ENCODE assay signal across 8 mouse cellular contexts in genomic region chr2:180996436-180996835, GRCm38 (mm10). TPM values are rescaled to one million over a fixed set of nuclear protein-coding genes. Genes with fewer than 3 reads are reported as not detected.
DNase-seq lines count a peak whose midpoint lies in the region; ATAC-seq lines count a peak whose summit lies in the region.

No protein-coding gene starts in this region.

- H3K9me3 ChIP-seq in limb, embryonic 11.5 days (ENCODE audit: control insufficient read depth, low read length): no peaks in the 10 kb centered on the region
- H3K9me3 ChIP-seq in neural tube, embryonic 13.5 days: no peaks in the 10 kb centered on the region

- WGBS in limb, embryonic 11.5 days: 9% methylated on average over 5 of the region's 5 CpGs
- 16% methylated on average over 5 of the region's 5 CpGs for WGBS in neural tube, embryonic 13.5 days

- no peaks in the 10 kb centered on the region for H3K36me3 ChIP-seq in limb, embryonic 11.5 days (ENCODE audit: control insufficient read depth, insufficient read depth, low read length)
- no peaks in the 10 kb centered on the region for H3K36me3 ChIP-seq in neural tube, embryonic 13.5 days

- H3K4me1 ChIP-seq in limb, embryonic 11.5 days (ENCODE audit: control insufficient read depth, insufficient read depth, low read length): no peaks in the 10 kb centered on the region
- H3K4me1 ChIP-seq in neural tube, embryonic 13.5 days (replicated peaks): no peaks in the 10 kb centered on the region

- no peak overlapping the region for H3K9ac ChIP-seq in limb, embryonic 11.5 days (ENCODE audit: low read length)
- H3K9ac ChIP-seq in neural tube, embryonic 13.5 days: no peak overlapping the region

- H3K27ac ChIP-seq in limb, embryonic 11.5 days (replicated peaks; ENCODE audit: low read depth, low read length): no peak overlapping the region
- no peak overlapping the region for H3K27ac ChIP-seq in neural tube, embryonic 13.5 days (replicated peaks)

- DNase-seq in 3134 (ENCODE audit: extremely low read depth, insufficient read length, low spot score) (peak; percentile 18), ES-CJ7 (ENCODE audit: low read depth, low spot score) (peak; percentile 59)
- DNase-seq in cerebellum, postnatal 10 days: peak; percentile 73 to 81
- DNase-seq in frontal cortex, postnatal 36 days (ENCODE audit: low spot score in 2 of 2): peak; percentile 45 to 61
- peak; percentile 21 to 44 for DNase-seq in kidney, adult 8-10 months
- DNase-seq in limb, embryonic 11.5 days (ENCODE audit: low spot score): peak; percentile 47
- no peak for DNase-seq in yolk sac, embryonic 10.5 days (ENCODE audit: low spot score)

- no peak overlapping the region for H3K4me3 ChIP-seq in limb, embryonic 11.5 days (ENCODE audit: low read depth, low read length)
- no peak overlapping the region for H3K4me3 ChIP-seq in neural tube, embryonic 13.5 days

- no peak overlapping the region for H3K4me2 ChIP-seq in limb, embryonic 11.5 days (ENCODE audit: low read depth, severe bottlenecking)
- no peak overlapping the region for H3K4me2 ChIP-seq in neural tube, embryonic 13.5 days

- no peak for ATAC-seq in limb, embryonic 11.5 days (ENCODE audit: insufficient number of reproducible peaks, low FRiP score, low TSS enrichment, low read depth)
- ATAC-seq in neural tube, embryonic 13.5 days (ENCODE audit: low read depth): peak; percentile 60

- no peaks in the 10 kb centered on the region for H3K27me3 ChIP-seq in limb, embryonic 11.5 days (ENCODE audit: control insufficient read depth, insufficient read depth, low read length)
- no peaks in the 10 kb centered on the region for H3K27me3 ChIP-seq in neural tube, embryonic 13.5 days

RNA-seq across cellular contexts. Expression of gene Col20a1, which starts 10.1 kb away (rescaled TPM):
- 0.15 and 0.71 TPM in 2 replicates for polyA plus RNA-seq in limb, embryonic 11.5 days (2014; fragmentation: Nextera tagmentation; extraction: Ambion mirVana)
- 0.62 and 1.2 TPM in 2 replicates for polyA plus RNA-seq in neural tube, embryonic 13.5 days (2015; fragmentation: Nextera tagmentation; extraction: Ambion mirVana)

RNA-seq across cellular contexts. Expression of gene Arfgap1, which starts 29.4 kb away (rescaled TPM):
- 60.4 and 69.3 TPM in 2 replicates for polyA plus RNA-seq in limb, embryonic 11.5 days (2014; fragmentation: Nextera tagmentation; extraction: Ambion mirVana)
- 106 and 108 TPM in 2 replicates for polyA plus RNA-seq in neural tube, embryonic 13.5 days (2015; fragmentation: Nextera tagmentation; extraction: Ambion mirVana)

RNA-seq across cellular contexts. Expression of gene Nkain4, which starts 41.9 kb away (rescaled TPM):
- 3.6 and 7.8 TPM in 2 replicates for polyA plus RNA-seq in limb, embryonic 11.5 days (2014; fragmentation: Nextera tagmentation; extraction: Ambion mirVana)
- polyA plus RNA-seq in neural tube, embryonic 13.5 days (2015; fragmentation: Nextera tagmentation; extraction: Ambion mirVana): 88.1 and 106 TPM in 2 replicates

RNA-seq across cellular contexts. Expression of gene Chrna4, which starts 46.9 kb away (rescaled TPM):
- polyA plus RNA-seq in limb, embryonic 11.5 days (2014; fragmentation: Nextera tagmentation; extraction: Ambion mirVana): 0.95 and 2.8 TPM in 2 replicates
- polyA plus RNA-seq in neural tube, embryonic 13.5 days (2015; fragmentation: Nextera tagmentation; extraction: Ambion mirVana): 42.9 and 43.0 TPM in 2 replicates

Comparison
In these comparisons a context has a peak if more than half of its experiments do, and no peak if none do; other contexts are left out.
1. RNA of gene Nkain4, which starts 41.9 kb away (polyA plus RNA-seq): 88.1 to 106 TPM in neural tube, embryonic 13.5 days; 3.6 to 7.8 TPM in limb, embryonic 11.5 days; every median in the first group is over 10 times any median in the second.